Mouse (Mus musculus): ENCODE data around the gene Mpi. TPM values are rescaled to one million over a fixed set of nuclear protein-coding genes. Genes with fewer than 3 reads are reported as not detected.
A peak's percentile ranks its signal among the peaks of the same experiment; 100 is the strongest.

Gene Mpi
- total RNA-seq, 1 experiment from 2014 or later, result 10.7 TPM

- ATAC-seq (replicated peaks; ENCODE audit: low read depth, poor library complexity, severe bottlenecking), result no peak
Measured at GRCm38 (mm10) chr9:57526435-57526834, 26.1 kb downstream of the Mpi start.

GRCm38 (mm10) chr9:57525516-57525915 lies 27.0 kb downstream of the Mpi start:
- ATAC-seq (replicated peaks; ENCODE audit: low read depth, poor library complexity, severe bottlenecking), result no peak

GRCm38 (mm10) chr9:57524439-57524838 lies 28.1 kb downstream of the Mpi start:
- peak; percentile 53 for ATAC-seq (replicated peaks; ENCODE audit: low read depth, poor library complexity, severe bottlenecking)

- ATAC-seq (replicated peaks; ENCODE audit: low read depth, poor library complexity, severe bottlenecking), result peak; percentile 35; the same call in 1 of the 2 replicates
Measured at GRCm38 (mm10) chr9:57523754-57524153, 28.8 kb downstream of the Mpi start.

DNA sequence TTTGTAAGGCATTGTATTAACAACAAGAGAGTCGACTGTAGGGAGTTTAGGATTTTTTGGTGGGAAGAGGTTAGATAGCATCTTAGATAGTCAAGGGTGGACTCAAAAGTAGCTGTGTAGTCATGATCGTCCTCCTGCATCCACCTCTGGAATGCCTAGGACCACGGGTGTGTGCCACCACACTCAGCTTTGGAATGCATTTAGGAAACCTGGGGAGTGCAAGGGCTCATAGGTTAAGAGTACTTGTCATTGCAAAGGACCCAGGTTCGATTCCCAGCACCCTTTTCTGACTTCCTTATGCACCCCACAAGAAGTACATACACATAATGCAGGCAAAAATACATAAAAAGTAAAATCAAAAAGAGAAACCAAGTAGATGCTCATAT lies 29.7 kb downstream of the Mpi start:
- ATAC-seq (replicated peaks; ENCODE audit: low read depth, poor library complexity, severe bottlenecking), result no peak

- no peak for ATAC-seq (replicated peaks; ENCODE audit: low read depth, poor library complexity, severe bottlenecking)
Measured at GRCm38 (mm10) chr9:57522114-57522860, 30.3 kb downstream of the Mpi start.

- peak; percentile 85 for ATAC-seq (replicated peaks; ENCODE audit: low read depth, poor library complexity, severe bottlenecking)
Measured at GRCm38 (mm10) chr9:57521056-57521911, 31.3 kb downstream of the Mpi start, which contains the start of gene Cox5a. Gene Cox5a (plus strand): TSS chr9:57521274.

DNA sequence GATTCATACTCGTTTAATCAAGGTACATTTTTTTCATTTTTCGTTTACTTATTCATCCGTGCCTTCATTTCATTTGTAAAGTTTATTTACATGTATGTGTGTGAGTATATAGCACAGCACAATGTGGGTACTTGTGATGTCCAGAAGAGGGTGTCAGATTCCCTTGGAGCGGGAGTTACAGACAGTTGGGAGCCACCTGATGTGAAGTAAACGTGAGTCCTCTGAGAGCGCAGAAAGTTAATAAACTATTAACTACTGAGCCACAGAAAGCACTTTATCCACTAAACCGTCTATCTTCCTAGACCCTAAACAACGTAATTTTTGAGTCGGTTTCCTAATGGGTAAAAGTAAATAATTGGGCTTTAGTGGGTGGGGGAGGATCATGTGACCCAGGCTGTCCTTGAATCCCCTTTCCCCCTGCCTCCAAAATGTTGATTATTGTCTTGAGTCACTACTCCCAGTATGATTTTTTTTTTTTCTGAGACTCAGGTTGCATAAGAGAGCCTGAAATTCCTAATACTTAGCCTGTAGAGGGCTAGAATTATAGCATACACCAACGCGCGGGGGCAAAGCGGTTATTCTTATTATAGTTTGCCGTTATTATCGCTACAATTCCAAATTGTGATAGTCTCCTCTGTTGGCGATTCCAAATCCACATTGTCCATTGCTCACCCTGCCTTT lies 32.0 kb downstream of the Mpi start:
- peak; percentile 2; the same call in 1 of the 2 replicates for ATAC-seq (replicated peaks; ENCODE audit: low read depth, poor library complexity, severe bottlenecking)

- peak; percentile 50 for ATAC-seq (replicated peaks; ENCODE audit: low read depth, poor library complexity, severe bottlenecking)
Measured at GRCm38 (mm10) chr9:57517113-57517512, 35.5 kb downstream of the Mpi start.

DNA sequence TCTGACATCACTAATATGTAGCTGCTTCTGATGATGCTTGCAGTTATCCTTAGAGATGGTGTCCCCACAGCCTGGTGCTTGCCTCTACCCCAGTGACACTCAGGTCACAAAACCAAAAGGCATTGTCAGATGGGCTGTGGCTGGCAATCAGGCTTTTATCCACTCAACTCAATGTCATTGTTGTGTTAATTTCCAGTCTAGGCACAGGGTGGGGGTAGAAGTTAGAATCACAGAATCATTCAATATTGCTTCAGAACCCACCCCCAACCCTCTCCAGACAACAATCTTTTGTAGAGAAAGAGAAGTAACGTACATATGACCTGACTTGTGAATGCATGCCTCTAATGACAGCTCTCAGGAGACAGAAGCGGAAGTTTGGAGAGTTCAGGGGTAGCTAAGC lies 42.0 kb downstream of the Mpi start:
- ATAC-seq (replicated peaks; ENCODE audit: low read depth, poor library complexity, severe bottlenecking), result no peak

- peak; percentile 91 for ATAC-seq (replicated peaks; ENCODE audit: low read depth, poor library complexity, severe bottlenecking)
Measured at GRCm38 (mm10) chr9:57505700-57506099, 46.9 kb downstream of the Mpi start.

- no peak for ATAC-seq (replicated peaks; ENCODE audit: low read depth, poor library complexity, severe bottlenecking)
Measured at GRCm38 (mm10) chr9:57504891-57505290, 47.7 kb downstream of the Mpi start.

DNA sequence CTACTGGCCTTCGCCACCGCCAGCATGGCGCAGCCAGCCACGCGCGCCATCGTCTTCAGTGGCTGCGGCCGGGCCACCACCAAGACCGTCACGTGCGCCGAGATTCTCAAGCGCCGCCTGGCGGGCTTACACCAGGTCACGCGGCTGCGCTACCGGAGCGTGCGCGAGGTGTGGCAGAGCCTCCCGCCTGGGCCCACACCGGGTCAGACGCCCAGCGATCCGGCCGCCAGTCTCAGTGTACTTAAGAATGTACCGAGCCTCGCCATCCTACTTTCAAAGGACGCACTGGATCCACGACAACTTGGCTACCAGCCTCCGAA lies 48.2 kb downstream of the Mpi start:
- ATAC-seq (replicated peaks; ENCODE audit: low read depth, poor library complexity, severe bottlenecking), result peak; percentile 20; the same call in 1 of the 2 replicates

DNA sequence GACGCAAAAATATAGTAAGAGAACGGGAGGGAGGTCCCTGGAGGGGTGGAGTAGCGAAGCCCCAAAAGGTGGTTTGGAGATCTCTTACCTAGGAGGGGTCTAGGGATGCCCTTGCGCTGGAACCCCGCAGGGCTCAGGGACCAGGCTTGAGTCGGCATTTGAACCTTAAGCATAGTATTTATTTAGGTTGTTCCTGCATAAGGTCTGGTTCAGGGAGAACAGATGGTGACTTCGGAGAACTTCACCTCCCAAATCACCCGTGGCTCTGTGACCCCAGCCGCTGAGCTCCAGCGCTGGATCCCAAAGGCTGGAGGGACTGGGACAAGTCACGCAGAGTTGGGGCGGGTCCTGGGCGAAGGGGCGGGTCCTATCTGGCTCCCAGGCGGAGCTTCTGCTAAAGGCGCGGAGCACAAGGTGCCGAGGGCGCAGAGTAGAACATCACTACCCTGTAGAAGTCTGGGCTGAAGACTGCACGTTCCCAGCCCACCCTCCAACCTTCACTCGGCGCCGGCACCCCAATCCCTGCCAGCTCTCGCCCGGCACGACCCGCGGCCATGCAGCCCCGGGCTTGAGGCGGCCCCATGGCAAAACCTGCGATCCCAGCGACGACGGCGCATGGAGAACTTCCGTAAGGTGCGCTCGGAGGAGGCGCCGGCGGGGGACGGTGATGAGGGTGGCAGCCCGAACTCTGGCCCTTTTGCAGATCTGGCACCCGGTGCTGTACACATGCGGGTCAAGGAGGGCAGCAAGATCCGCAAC lies 48.8 kb downstream of the Mpi start, which contains the start of gene Rpp25:
Gene Rpp25, plus strand, starts transcription at position 405 of the 759 bp plus-strand sequence.
- ATAC-seq (replicated peaks; ENCODE audit: low read depth, poor library complexity, severe bottlenecking), result no peak

DNA sequence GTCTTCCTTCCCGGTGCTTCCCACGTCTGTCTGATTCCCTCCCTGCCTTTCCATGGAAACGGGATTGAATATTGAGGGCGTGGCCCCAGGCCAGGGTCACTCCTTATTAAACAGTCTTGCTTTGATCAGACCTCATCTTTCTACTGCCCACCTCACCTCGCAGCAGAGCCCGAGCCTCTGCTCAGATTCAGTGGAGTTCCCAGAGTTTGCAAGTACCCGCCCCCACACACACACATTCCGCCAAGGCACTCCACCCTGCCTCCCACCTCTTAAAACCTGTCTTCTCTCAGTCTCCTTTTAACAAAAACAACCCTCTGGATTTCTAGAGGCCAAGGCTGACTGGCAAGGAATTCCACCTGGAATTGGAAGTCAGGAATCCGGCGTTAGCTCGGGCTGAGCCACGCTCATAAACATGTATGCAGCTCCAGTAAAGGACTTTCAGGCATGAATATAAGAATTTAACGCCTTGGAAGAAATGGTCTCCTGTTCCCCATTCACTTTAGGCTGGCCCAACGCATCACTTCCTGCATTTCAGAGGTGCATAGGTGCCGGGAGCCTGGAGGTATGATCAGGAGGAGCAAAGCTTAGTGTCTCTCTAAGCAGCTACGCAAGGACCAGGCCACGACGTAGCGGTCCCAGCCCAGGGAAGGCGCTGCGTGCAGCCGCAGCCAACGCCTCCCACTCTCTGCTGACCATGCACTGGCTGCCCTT lies 49.5 kb downstream of the Mpi start:
- ATAC-seq (replicated peaks; ENCODE audit: low read depth, poor library complexity, severe bottlenecking), result no peak

DNA sequence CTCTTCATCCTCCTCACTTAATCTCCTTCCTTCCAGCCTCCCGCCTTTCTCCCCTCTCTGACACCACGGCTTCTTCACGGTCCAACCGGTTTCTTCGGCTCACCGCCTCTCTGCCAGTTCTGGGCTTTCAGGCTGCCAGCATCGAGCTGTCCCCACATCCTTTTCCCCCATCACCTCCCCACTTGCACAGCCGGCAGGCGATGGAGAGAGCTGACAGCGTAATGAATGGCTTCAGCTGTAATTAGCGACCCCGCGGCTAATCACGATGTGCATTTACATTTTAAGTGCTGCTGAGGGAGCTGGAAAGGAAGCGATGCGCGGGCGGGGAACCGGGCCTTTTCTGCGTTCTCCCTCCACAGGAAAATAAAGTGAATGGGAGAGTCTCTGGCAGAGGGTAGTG lies 50.7 kb downstream of the Mpi start:
- ATAC-seq (replicated peaks; ENCODE audit: low read depth, poor library complexity, severe bottlenecking), result no peak

DNA sequence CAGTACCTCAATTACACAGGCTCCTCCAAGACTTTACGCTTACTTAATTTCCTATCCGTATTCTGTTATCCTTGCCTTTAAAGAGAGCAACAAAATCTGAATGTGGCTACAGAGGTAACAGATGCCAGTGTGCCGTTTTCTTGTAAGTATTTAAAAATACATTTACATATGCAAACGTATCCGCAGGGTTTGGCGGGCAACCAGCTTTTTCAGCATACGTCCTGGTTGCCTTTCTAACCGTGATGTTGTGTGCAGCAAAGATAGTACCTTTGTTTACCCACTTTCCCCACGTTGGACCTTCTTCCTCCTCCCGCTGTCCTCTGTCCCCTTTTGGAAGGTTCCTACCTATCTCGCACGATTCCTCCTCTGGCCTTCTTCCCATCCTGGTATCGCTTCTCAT lies 51.1 kb downstream of the Mpi start:
- ATAC-seq (replicated peaks; ENCODE audit: low read depth, poor library complexity, severe bottlenecking), result no peak

DNA sequence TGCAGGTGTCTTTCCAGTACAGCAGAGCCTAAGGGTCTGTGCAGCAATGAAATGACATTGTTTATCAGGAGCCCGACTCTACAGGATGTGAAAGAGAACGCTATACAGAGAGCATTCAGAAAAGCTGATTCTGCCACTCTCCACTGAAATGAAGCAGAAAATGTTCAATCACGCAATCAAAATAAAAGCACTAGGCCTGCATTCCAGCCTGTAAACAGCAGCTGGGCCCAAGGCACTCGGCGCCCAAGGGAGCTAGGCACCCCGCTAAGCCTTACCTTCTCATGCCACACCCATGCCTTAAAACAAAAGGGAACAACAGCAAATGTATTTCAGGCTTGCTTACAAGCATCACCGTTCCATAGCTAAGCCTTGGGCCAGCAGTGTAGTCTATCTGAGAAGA lies 54.0 kb downstream of the Mpi start:
- ATAC-seq (replicated peaks; ENCODE audit: low read depth, poor library complexity, severe bottlenecking), result no peak

- ATAC-seq (replicated peaks; ENCODE audit: low read depth, poor library complexity, severe bottlenecking), result no peak
Measured at GRCm38 (mm10) chr9:57497236-57497635, 55.3 kb downstream of the Mpi start.

Data from common myeloid progenitor, adult 5-6 weeks (primary cell).